Mouse (Mus musculus): ENCODE results near the gene Cutal.

Cutal gene

DNA sequence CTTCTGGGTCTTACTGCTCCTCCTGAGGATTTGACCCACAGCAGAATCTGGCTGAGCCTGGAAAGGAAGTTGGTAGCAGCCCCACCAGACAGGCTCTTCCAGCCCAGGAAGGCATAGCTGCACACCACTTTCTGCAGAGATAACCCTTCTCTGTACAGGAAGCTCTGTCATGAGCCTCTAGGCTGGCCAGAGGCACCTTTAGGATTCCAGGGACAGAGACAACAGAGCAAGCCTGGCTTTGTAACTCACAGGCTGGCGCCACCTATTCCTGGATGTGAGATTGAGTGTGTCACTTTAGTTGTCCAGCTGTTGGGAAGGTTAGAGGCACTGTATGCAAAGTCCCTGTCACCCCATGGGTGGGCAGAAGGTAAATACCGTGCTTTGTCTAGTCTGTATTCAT, 40.9 kb downstream of the Cutal start:
- DNase-seq (ENCODE audit: low spot score), result no peak

DNA sequence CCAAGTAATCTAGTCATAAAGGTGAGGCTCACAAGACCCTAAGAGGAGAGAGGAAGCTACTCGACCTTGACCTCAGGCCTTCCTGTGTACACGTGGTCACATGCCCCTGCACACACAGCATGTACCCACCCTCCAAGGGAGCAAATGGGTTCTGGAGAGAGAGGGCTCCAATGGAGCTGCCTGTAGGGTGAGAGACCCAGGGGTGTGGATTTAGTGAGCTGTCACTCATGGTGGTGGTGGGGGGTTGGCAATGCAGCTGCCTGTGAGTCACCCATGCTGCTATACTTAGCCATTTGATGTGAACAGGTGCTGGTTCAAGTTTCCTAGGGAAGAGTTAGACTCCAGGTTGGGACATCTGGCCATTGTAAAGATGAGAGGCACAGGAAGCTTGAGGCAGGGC, 45.9 kb downstream of the Cutal start:
- no peak for DNase-seq (ENCODE audit: low spot score)

DNA sequence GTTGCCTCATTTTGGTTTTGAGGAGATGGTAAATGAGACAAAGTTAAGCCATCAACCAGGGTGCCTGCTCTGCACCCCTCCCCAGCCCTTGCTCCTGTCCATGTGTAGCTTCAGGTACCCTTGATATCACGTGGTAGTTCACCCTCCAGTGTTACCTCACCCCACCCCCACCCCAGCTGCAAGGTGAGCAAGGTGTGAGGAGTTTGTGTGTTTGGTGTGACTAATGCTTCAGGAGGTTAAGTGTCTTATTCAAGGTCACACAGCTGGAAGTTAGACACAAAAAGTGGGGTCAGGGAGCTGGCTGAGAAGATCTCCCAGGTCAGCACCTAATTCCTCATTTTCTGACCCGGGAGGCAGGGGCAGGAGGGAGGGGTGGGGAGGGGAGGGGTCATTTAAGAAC, 48.5 kb downstream of the Cutal start:
- DNase-seq (ENCODE audit: low spot score), result no peak

DNA sequence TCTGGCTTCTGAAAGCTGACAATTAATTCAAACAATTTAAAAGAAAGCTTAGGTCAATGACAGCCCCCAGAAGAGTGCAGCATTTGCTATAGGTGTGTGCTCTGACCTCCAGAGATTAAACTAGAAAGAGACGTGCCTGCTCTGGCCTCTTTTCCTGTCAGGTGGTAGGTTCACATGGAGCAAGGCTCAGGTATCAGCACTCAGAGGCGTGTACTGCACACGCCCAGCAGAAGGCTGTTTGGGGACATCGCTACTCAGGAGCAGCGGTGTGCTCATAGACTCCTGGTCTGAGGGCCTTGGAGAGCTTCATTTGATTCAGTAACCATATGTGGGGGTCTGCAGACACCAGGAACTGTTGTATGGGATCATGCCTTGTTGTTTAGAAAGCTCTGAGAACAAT, 53.1 kb downstream of the Cutal start:
- no peak for DNase-seq (ENCODE audit: low spot score)

DNA sequence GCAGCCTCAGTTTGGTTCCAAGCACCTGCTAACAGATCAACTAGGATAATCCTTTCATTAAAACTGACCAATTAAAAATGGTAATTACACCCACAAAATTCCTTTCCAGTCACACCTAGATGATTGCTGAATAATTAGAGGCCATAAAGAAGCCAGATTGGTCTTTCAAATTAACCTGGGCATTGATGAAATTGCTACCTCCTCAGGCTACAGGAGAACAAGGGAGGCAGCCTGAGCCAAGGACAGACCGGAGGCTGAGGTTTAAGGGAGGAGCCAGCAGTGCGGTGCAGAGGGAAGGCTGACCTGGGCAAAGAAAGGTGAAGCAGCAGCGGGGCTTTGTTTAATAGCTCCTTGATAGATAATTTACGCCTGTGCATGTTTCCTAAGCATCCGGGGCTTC, 63.3 kb downstream of the Cutal start:
- no peak for DNase-seq (ENCODE audit: low spot score)

DNA sequence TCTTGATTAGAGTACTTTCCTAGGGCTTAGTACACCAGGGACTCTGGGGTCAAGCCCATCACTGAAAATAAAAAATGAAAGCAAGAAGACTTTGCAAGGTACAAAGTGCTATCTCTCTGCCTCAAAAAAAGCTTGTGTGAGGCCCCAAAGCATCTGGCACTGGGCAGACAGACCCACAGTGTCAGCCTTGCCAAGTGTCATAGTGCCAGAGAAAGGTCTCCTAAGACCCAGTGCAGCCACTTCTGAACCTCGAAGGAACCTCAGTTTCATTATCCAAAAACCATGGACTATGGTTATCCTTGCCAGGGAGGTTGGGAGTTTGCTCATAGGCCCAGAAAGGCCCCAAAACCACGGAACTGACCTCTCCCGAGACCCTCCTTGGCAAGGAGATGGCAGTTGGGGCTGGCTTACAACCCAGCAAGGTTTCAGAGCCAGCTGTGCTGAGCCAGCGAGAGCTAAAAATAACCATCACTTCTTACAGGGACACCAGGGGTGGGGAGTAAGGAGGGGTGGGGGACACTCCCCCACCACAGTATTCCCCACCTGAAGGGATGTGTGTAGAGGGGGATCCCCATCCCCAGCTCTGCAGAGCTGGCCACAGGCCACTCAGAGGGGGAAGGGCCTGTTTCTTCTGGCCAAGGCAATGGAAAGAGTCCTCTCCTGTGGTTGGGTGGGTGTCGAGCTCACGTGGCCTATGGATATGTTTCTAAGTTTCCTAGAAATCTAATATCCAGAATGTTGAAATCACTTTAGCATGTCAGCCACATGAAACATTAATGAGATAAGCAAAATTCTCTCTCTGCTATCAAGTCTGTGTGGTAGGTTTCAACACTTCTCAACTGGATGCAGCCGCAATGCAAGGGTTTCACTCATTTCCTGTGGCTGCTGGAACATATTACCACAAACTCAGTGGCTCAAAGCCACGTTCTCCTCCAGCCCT, 64.3 kb downstream of the Cutal start:
- no peak for DNase-seq (ENCODE audit: low spot score)

DNA sequence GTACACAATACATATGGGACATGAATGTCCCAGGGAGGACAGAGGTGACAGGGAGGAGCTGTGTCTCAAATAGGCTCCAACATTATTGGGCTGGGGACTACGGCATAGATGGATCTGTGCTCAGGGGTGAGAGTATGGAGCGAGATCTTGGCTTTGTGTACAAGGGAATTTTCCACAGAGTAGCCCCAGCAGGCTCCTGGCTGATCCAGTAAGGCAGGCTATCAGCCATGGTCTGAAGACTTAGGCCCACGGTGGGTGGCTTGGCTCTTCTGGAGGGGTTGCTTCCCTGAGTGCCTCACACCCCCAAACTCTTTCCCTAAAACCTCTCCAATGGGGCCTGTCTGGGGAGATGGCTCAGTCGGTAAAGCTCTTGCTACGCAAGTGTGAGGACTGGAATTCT, 66.0 kb downstream of the Cutal start:
- DNase-seq (ENCODE audit: low spot score), result no peak

DNA sequence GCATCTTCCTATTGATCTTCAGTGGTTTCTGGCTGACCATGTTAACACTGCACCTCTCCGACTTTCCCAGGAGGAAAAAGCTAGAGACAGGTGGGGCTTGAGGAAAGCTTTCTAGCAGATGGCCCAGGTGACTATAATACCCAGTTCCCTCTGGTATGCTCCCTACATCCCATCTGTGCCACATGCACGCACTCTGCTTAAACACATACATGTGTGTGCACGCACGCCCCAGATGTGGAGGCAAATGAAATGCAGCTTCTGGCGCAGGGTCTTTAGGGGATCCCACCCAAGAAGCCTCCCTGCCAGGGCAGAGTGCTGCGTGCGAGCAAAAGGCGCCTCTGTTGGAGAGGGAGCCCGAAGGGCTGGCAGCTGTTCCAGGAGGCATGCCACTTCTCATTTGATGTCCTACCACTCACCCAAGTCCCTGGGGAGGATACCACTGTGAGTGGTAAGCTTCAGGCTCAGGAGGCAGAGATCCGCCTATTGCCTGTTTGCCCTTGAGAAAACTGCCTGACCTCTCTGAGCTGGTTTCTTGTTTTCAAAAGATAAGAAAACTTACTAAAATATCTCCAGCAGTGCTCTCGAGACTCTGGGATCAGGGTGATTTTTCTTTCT, 67.0 kb downstream of the Cutal start:
- peak; percentile 27 for DNase-seq (ENCODE audit: low spot score)

Data from retina, embryonic 14.5 days (tissue).